Mouse (Mus musculus): ENCODE measurements around the gene Slc35e3.

Slc35e3 gene

DNA sequence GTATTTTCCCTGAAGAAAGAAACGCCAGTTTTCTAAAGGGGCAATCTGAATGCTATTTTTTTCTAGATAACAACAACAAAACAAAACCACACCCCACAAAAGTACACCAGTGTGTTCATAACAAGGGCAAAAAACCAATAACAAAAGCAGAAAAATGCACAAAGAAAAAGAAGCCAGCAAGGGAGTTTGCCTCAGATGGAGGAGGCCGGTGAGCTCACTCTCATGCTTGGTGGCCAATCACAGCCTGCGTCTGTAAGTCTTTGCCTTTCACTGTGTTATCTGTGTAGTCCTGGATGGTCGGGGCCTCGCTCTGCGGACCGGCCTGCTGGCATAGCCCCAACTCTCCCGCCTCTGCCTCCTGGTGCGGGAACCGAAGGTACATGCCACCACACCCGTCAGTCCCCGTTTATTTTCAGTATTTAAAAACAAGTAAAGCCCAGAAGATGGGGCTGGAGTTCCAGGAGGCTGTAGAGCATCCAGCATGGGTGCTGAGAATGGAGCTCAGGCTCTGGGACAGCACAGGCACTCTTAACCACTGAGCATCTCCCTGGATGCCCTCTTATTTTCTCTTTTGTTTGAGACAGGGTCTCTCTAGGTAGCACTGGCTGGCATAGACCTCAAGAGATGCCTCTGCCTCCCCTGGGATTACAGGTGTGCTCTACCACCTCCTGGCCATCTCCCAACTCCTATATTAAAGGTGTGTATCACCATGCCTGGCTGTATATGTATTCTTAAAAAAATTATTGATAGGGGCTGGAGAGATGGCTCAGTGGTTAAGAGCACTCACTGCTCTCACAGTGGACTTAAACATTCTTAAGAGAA lies 30.3 kb upstream of the Slc35e3 start:
- no peak for DNase-seq (ENCODE audit: low spot score)

GRCm38 (mm10) chr10:117775401-117776144 lies 29.4 kb upstream of the Slc35e3 start:
- DNase-seq (ENCODE audit: low spot score): no peak

DNA sequence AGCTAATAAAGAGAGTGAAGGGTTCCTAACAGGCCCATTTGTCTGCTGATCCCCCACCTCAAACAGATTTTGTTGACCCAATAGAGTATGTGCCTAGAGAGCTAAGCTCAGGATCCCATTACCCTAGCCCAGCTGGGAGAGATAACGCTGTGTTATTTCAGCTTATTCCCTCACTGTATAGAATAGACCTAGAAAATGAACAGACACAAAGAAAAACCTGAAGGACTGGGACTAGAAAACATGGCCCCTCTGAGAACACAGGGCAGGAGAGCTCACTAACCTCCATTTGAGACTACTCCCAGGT lies 28.6 kb upstream of the Slc35e3 start:
- no peak for DNase-seq (ENCODE audit: low spot score)

- no peak for DNase-seq (ENCODE audit: low spot score)
Observed at GRCm38 (mm10) chr10:117774011-117774816, 28.0 kb upstream of the Slc35e3 start.

DNA sequence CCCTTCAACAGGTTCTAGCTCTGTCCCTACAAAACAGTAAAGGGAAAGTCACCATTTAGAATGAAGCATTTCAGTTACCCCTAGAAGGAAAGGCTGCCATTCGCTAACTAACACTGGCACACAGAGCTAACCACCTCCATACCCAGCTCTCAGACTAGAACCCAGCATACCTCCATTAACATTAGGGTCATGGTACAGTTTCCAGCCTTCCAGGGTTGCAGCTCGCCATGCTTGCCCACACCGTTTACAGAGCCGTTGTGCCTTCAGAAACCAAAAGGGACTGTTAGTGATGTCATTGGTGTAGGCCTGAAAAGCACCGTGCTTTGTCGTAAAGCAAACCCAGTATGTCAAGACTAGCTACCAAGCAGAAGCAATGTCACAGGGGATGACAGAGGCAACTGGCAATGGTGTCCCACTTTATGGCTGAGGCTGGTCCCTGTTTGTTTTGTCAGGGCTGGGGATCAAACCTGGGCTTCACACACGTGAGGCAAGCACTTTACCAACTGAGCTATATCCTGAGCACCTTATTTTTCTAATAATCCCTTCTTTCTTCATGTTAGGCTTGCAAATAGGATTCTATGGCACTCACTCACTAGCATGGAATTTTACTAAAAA lies 27.0 kb upstream of the Slc35e3 start:
- no peak for DNase-seq (ENCODE audit: low spot score)

- no peak for DNase-seq (ENCODE audit: low spot score)
Observed at GRCm38 (mm10) chr10:117772364-117773105, 26.4 kb upstream of the Slc35e3 start.

DNA sequence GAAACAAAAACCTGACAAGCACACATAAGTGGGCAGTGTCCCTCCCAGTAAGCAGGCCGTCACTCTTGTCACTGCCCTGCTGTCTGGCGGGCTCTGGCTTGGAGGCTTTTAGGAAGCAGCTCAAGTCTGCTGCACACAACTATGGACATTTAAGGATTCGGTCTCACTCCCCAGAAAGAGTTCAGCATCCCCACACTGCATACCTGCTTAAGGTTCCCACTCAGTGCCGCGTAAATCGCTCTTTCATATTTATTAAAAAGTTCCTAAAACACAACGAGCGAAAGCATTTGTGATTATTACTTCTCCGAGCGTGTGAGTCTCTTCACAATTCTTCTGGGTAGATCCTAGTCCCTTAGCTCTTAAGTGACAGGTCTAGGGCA lies 25.0 kb upstream of the Slc35e3 start:
- DNase-seq (ENCODE audit: low spot score): no peak

DNA sequence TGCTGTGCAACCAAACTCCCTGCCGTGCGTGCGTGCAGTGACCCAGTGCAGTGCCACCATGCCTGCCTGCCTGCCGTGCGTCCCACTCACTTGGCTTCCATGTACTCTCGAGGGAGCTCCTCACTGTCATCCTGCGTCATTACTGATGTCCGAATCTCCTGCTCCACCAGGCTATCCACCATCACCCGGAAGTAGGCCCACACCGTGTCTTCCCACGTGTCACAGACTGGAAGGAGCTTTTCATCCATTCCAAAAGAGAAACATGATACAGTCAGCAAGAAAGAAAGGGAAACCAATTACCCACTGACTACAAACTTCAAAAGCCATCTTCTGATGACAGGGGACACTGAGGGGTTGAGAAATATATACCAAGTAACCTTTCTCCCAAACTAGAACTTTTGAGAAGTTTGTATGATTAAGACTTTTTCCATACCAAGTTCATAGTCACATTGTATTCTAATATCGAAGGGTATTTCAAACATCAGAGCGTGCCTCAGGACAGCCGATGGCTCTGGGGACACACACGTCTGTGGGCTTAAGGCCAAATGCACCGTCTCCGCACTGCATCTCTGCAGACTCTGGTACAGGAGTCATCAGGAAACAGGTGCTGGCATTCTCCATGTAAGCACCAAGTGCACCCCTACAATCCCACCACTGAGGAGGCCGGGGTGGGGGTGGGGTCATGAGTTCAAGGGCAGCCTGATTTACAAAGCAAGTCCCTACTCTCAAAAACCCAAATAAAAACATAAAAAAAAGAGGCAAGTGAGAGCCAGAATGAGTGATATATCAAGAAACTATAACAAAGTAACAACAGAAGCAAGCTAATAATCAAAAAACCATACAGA lies 24.3 kb upstream of the Slc35e3 start:
- no peak for DNase-seq (ENCODE audit: low spot score)

GRCm38 (mm10) chr10:117769541-117770285 lies 23.5 kb upstream of the Slc35e3 start:
- DNase-seq (ENCODE audit: low spot score): no peak

- DNase-seq (ENCODE audit: low spot score): no peak
Observed at GRCm38 (mm10) chr10:117768141-117768440, 21.9 kb upstream of the Slc35e3 start.

DNA sequence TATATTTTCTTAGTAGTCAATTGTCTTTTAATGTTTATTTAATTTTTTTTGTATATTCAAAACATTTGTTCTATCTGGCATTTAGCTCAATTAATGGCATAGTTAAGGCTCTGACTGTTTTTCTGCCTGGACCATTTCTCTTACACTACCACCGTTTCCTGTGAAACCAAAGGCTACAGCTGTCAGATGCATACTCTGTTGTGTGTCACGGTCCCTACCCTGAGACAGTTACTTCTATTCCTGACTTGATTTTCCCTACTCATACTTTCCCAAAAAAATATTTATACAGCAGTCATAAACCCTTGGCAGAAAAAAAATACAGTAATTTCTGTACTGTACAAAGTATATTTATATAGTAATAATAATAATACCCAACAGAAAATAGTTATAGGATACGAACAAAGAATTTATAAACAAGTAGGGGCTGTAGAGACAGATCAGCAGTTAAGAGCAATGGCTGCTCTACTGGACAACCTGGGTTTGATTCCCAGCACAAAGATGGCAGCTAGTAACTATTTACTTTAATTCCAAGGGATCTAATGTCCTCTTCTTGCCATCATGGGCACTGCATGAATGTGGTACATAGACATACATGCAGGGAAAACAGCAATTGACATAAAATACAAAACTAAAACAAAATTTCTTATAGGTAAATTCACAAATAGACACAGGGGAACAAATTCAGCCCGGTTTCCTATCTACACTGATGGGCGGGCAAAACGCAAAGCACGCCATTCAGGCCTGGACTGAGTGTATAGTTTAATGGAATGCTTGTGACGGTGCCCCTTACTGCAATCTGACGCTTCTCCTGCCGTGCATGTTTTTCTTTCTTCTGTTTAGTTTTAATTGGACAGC lies 21.3 kb upstream of the Slc35e3 start:
- DNase-seq (ENCODE audit: low spot score): no peak

- no peak for DNase-seq (ENCODE audit: low spot score)
Observed at GRCm38 (mm10) chr10:117766896-117767160, 20.7 kb upstream of the Slc35e3 start.

- no peak for DNase-seq (ENCODE audit: low spot score)
Observed at GRCm38 (mm10) chr10:117766111-117766895, 20.1 kb upstream of the Slc35e3 start.

DNA sequence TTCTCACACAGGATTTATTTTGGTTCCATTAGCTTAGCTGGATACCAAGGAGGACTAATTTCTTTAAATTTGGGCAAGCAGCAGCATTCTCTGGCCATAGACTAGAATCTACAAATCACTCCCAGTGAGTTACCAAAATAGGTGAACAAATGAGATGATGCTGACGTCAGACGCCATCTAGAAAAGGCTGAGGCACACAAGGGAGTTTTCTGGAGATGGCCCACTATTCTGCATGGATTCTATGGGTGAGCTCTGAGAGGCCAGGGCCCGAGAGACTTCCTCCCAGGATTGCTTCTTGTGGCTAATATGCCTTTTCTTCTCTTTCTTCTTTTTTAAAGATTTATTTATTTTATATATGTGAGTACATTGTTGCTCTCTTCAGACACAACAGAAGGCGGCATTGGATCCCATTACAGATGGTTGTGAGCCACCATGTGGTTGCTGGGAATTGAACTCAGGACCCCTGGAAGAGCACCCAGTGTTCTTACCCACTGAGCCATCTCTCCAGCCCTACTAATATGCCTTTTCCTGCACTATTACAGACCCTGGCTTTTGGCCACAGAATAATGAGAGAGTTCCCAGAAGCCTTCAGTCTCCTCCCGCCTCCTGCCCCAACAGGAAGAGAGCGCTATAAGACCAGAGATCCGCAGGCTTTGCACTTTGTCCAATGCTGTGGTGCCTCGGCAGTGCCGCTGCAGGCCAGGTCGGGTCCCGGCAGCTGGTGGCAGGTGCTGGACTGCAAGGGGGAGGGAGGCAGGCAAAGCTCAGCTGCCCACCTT lies 19.1 kb upstream of the Slc35e3 start:
- DNase-seq (ENCODE audit: low spot score): no peak

DNA sequence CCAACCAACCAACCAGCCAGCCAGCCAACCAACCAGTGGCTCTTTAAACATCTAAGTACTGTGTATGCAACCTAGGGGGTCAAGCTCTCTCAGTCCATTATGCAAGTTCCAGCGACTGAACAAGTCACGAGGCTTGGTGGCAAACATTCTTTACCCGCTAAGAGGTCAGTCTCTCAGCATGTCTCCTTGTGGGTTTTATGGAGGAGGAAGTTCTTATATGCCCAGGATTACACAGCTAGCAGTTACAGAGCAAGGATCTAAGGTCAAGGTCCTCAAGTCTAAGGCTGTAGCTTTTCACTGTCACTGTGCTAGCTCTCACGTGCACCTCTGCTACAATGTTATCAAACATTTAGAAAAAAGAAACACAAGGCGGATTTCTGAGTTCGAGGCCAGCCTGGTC lies 18.4 kb upstream of the Slc35e3 start:
- DNase-seq (ENCODE audit: low spot score): no peak

DNA sequence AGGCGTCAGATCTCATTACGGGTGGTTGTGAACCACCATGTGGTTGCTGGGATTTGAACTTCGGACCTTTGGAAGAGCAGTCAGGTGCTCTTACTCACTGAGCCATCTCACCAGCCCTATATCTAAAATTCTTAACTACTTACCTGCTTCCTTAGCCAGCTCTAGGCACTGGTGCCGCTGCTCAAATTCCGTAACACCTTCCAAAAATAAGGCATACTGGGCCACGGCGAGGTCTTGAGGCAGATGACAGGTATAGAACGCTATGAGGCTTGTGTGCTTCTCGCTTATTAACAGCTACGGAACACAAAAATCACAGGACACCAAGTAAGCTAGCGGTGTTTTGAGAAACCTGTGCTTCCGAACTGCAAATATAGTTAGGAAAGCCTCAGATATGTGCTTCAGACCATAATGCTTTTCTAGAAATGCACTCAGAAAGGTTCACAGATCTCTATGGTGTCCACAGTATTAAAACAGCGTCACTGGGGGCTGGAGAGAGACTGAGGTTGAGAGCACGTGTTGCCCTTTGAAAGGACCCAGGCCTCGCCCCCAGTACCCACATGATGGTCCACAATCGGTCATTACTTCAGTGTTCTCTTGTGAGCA lies 17.5 kb upstream of the Slc35e3 start:
- DNase-seq (ENCODE audit: low spot score): no peak

GRCm38 (mm10) chr10:117762966-117763365 lies 16.8 kb upstream of the Slc35e3 start:
- no peak for DNase-seq (ENCODE audit: low spot score)

Measured in ovary, adult 18-20 months (tissue).